9 mouse cellular contexts compared by ENCODE assay signal in genomic region chr16:14493491-14494114, GRCm38 (mm10).
DNase-seq lines count a peak whose midpoint lies in the region; ATAC-seq and TF ChIP-seq lines count a peak whose summit lies in the region.
"Had no signal": no experiment of that assay in that cellular context is flagged by ENCODE, and none has a peak within 500 bp of the region (broad histone marks: within the 10 kb centered on the region; RNA-seq: fewer than 3 reads in every experiment).

No protein-coding gene starts in this region.

- DNase-seq in heart, postnatal 0 days (ENCODE audit: low spot score): peak; percentile 24
- DNase-seq in lung, postnatal 10 days: peak; percentile 39
- DNase-seq in lung, postnatal 14 days: no peak
- peak; percentile 6 for DNase-seq in c-Kit-positive CD71-positive TER-119-negative erythroid progenitor cells, embryonic 14.5 days (ENCODE audit: low read depth)
- DNase-seq in spleen, adult 18-20 months: no peak
- no peak for DNase-seq in gastrocnemius, postnatal 25 days

- TF ChIP-seq EP300 in heart, postnatal 0 days (IDR thresholded peaks at IDR 0.05; ENCODE audit: low read depth): no peak

- no peak overlapping the region for H3K4me3 ChIP-seq in heart, postnatal 0 days (ENCODE audit: low read depth, low read length)
- no peak overlapping the region for H3K4me3 ChIP-seq in heart, embryonic 12.5 days
- no peak overlapping the region for H3K4me3 ChIP-seq in stomach, embryonic 14.5 days (ENCODE audit: low read depth, low read length)
- H3K4me3 ChIP-seq: midbrain, embryonic 12.5 days had no signal

- 74% methylated on average over 2 of the region's 2 CpGs for WGBS in heart, postnatal 0 days
- WGBS in heart, embryonic 12.5 days: 72% methylated on average over 2 of the region's 2 CpGs
- 81% methylated on average over 2 of the region's 2 CpGs for WGBS in stomach, embryonic 14.5 days

- peak; percentile 54 for TF ChIP-seq CTCF in heart, postnatal 0 days (IDR thresholded peaks at IDR 0.05; ENCODE audit: low read depth)

- H3K4me1 ChIP-seq in heart, postnatal 0 days (ENCODE audit: control insufficient read depth, insufficient read depth): no peaks in the 10 kb centered on the region
- no peaks in the 10 kb centered on the region for H3K4me1 ChIP-seq in heart, embryonic 12.5 days (replicated peaks)
- H3K4me1 ChIP-seq in stomach, embryonic 14.5 days (ENCODE audit: control insufficient read depth, insufficient read depth, low read length): no peaks in the 10 kb centered on the region
- H3K4me1 ChIP-seq: midbrain, embryonic 12.5 days had no signal

- H3K36me3 ChIP-seq in heart, postnatal 0 days (replicated peaks; ENCODE audit: control insufficient read depth, insufficient read depth, low read length): no peaks in the 10 kb centered on the region
- H3K36me3 ChIP-seq in heart, embryonic 12.5 days: no peaks in the 10 kb centered on the region
- H3K36me3 ChIP-seq in stomach, embryonic 14.5 days (ENCODE audit: control insufficient read depth, insufficient read depth, low read length): no peaks in the 10 kb centered on the region
- H3K36me3 ChIP-seq: midbrain, embryonic 12.5 days had no signal

- no peak overlapping the region for H3K27ac ChIP-seq in heart, postnatal 0 days (ENCODE audit: low read depth)
- no peak overlapping the region for H3K27ac ChIP-seq in heart, embryonic 12.5 days (ENCODE audit: poor library complexity, severe bottlenecking)
- no peak overlapping the region for H3K27ac ChIP-seq in stomach, embryonic 14.5 days (ENCODE audit: low read length)
- H3K27ac ChIP-seq: midbrain, embryonic 12.5 days had no signal

- H3K9ac ChIP-seq in heart, postnatal 0 days (replicated peaks; ENCODE audit: low read depth, low read length): no peak overlapping the region
- no peak overlapping the region for H3K9ac ChIP-seq in heart, embryonic 12.5 days
- no peak overlapping the region for H3K9ac ChIP-seq in stomach, embryonic 14.5 days (replicated peaks; ENCODE audit: low read depth, low read length)
- H3K9ac ChIP-seq: midbrain, embryonic 12.5 days had no signal

- no peak for ATAC-seq in heart, postnatal 0 days (ENCODE audit: insufficient read depth, low read depth)
- no peak for ATAC-seq in heart, embryonic 12.5 days (ENCODE audit: insufficient number of reproducible peaks, low FRiP score)
- peak; percentile 53; the same call in 1 of the 2 replicates for ATAC-seq in stomach, embryonic 14.5 days (ENCODE audit: insufficient number of reproducible peaks, insufficient read depth, low FRiP score, low read depth)

- no peaks in the 10 kb centered on the region for H3K9me3 ChIP-seq in heart, postnatal 0 days (replicated peaks; ENCODE audit: control insufficient read depth, low read length)
- H3K9me3 ChIP-seq in heart, embryonic 12.5 days (replicated peaks): no peaks in the 10 kb centered on the region
- no peaks in the 10 kb centered on the region for H3K9me3 ChIP-seq in stomach, embryonic 14.5 days (ENCODE audit: control insufficient read depth, low read depth, low read length)
- H3K9me3 ChIP-seq: midbrain, embryonic 12.5 days had no signal

- H3K4me2 ChIP-seq in heart, postnatal 0 days (ENCODE audit: low read depth, low read length): no peak overlapping the region
- no peak overlapping the region for H3K4me2 ChIP-seq in heart, embryonic 12.5 days
- no peak overlapping the region for H3K4me2 ChIP-seq in stomach, embryonic 14.5 days (replicated peaks; ENCODE audit: low read depth, low read length)
- H3K4me2 ChIP-seq: midbrain, embryonic 12.5 days had no signal

- no peaks in the 10 kb centered on the region for H3K27me3 ChIP-seq in heart, postnatal 0 days (ENCODE audit: control insufficient read depth, insufficient read depth, low read length)
- peaks cover 3% of the 10 kb centered on the region; the same call in 1 of the 2 replicates for H3K27me3 ChIP-seq in heart, embryonic 12.5 days (replicated peaks)
- H3K27me3 ChIP-seq in stomach, embryonic 14.5 days (ENCODE audit: control insufficient read depth, insufficient read depth, low read length): no peaks in the 10 kb centered on the region
- H3K27me3 ChIP-seq: midbrain, embryonic 12.5 days had no signal

Comparison
In these comparisons a context has a peak if more than half of its experiments do, and no peak if none do; other contexts are left out.
1. DNase-seq: peak in heart, postnatal 0 days (single experiment), lung, postnatal 10 days (single experiment) and c-Kit-positive CD71-positive TER-119-negative erythroid progenitor cells, embryonic 14.5 days (single experiment); none in lung, postnatal 14 days (single experiment), spleen, adult 18-20 months (0 of 2) and gastrocnemius, postnatal 25 days (single experiment).